Mouse (Mus musculus): ENCODE measurements around the gene Wnt4.

- no peak for TF ChIP-seq POLR2A (IDR thresholded peaks at IDR 0.05; ENCODE audit: low read depth, low read length)
- TF ChIP-seq CTCF (IDR thresholded peaks at IDR 0.05; ENCODE audit: extremely low read depth, insufficient read depth, insufficient read length, insufficient replicate concordance): no peak
These were observed 16.7 kb downstream of the Wnt4 start for GRCm38 (mm10) chr4:137294032-137294431.

Measured in spleen, adult 2 months (tissue).